Mouse (Mus musculus) stomach, embryonic 15.5 days (tissue): ENCODE data around the gene Ostn. TPM values are rescaled to one million over a fixed set of nuclear protein-coding genes. Genes with fewer than 3 reads are reported as not detected.

Source experiments
- ATAC-seq: fragments of 200-750 bp; cut with Nextera tagmentation; 2 replicates; pipeline ENCODE4 v1.8.0; 2017; ENCODE audit warnings: low read depth, moderate number of reproducible peaks, moderate TSS enrichment; ENCODE audit not compliant: insufficient read depth, low FRiP score
- H3K27ac ChIP-seq: fragments of 300-500 bp; sonication (generic); 2 replicates; pipeline ENCODE4 v1.5.1; 2015; ENCODE audit warnings: mild to moderate bottlenecking, inconsistent platforms
- H3K27me3 ChIP-seq: fragments of 300-500 bp; sonication (generic); replicated peaks from 2 replicates; pipeline ENCODE4 v1.6.1; 2015; ENCODE audit warnings: inconsistent platforms
- H3K36me3 ChIP-seq: fragments of 300-500 bp; sonication (generic); 2 replicates; pipeline ENCODE4 v1.6.1; 2015; ENCODE audit warnings: inconsistent platforms
- H3K4me1 ChIP-seq: fragments of 300-500 bp; sonication (generic); 2 replicates; pipeline ENCODE4 v1.6.1; 2015; ENCODE audit warnings: inconsistent platforms
- H3K4me2 ChIP-seq: fragments of 300-500 bp; sonication (generic); 2 replicates; pipeline ENCODE4 v1.6.1; 2015; ENCODE audit warnings: mild to moderate bottlenecking, inconsistent platforms
- H3K4me3 ChIP-seq: fragments of 300-500 bp; sonication (generic); replicated peaks from 2 replicates; pipeline ENCODE4 v1.5.1; 2015; ENCODE audit warnings: inconsistent platforms
- H3K9ac ChIP-seq: fragments of 300-500 bp; sonication (generic); 2 replicates; pipeline ENCODE4 v1.6.1; 2015; ENCODE audit warnings: inconsistent platforms
- H3K9me3 ChIP-seq: fragments of 300-500 bp; sonication (generic); 2 replicates; pipeline ENCODE4 v1.6.1; 2016; ENCODE audit warnings: inconsistent platforms
- WGBS: fragments of 180-500 bp; shearing (Covaris S2); methylation state at CpG from one replicate; pipeline ENCODE4 v1.1.7; 2015; 5-methylcytosine and 5-hydroxymethylcytosine counted together
- polyA plus RNA-seq: library from polyadenylated mRNA; unstranded; fragments of >200 nt; fragmentation: Nextera tagmentation; extraction: Ambion mirVana; gene quantifications from 2 replicates; pipeline ENCODE4 v1.2.1, GENCODE M21; 2015

Ostn gene
- polyA plus RNA-seq, 1 experiment from 2014 or later: not detected

GRCm38 (mm10) chr16:27388761-27389451, 81.6 kb downstream of the Ostn start, which contains the start of gene Ccdc50:
Gene Ccdc50 (plus strand): TSS chr16:27388869.
- H3K27me3 ChIP-seq: no peaks in the 10 kb centered on the region
- H3K9me3 ChIP-seq: no peaks in the 10 kb centered on the region
- peak within 1 kb of the TSS; percentile 67 for H3K4me2 ChIP-seq
- peak; percentile 93 for ATAC-seq
- H3K36me3 ChIP-seq: no peaks in the 10 kb centered on the region
- peak within 1 kb of the TSS; percentile 93 for H3K27ac ChIP-seq
- H3K4me1 ChIP-seq: peaks cover 6% of the 10 kb centered on the region; the same call in 1 of the 2 replicates
- peak within 1 kb of the TSS; percentile 73 for H3K9ac ChIP-seq
- WGBS: under 1% methylated on average over 51 of the region's 69 CpGs
- H3K4me3 ChIP-seq: peak within 1 kb of the TSS; percentile 68

- peak overlapping the region; percentile 73; the same call in 1 of the 2 replicates for H3K9ac ChIP-seq
- peak overlapping the region; percentile 67 for H3K4me2 ChIP-seq
- H3K27me3 ChIP-seq: no peaks in the 10 kb centered on the region
- no peaks in the 10 kb centered on the region for H3K9me3 ChIP-seq
- peak overlapping the region; percentile 93 for H3K27ac ChIP-seq
- H3K4me3 ChIP-seq: peak overlapping the region; percentile 68
- no peak for ATAC-seq
- peaks cover 6% of the 10 kb centered on the region; the same call in 1 of the 2 replicates for H3K4me1 ChIP-seq
- 32% methylated on average over 7 of the region's 7 CpGs for WGBS
- no peaks in the 10 kb centered on the region for H3K36me3 ChIP-seq
These were observed 82.4 kb downstream of the Ostn start for GRCm38 (mm10) chr16:27389534-27390282.

- H3K4me3 ChIP-seq: peak overlapping the region; percentile 68; the same call in 1 of the 2 replicates
- ATAC-seq: no peak
- H3K9me3 ChIP-seq: no peaks in the 10 kb centered on the region
- H3K27me3 ChIP-seq: no peaks in the 10 kb centered on the region
- no peak overlapping the region for H3K9ac ChIP-seq
- peak overlapping the region; percentile 67 for H3K4me2 ChIP-seq
- no peaks in the 10 kb centered on the region for H3K36me3 ChIP-seq
- H3K4me1 ChIP-seq: peaks cover 6% of the 10 kb centered on the region; the same call in 1 of the 2 replicates
- WGBS: 71% methylated on average over 4 of the region's 4 CpGs
- H3K27ac ChIP-seq: no peak overlapping the region
These were observed 83.0 kb downstream of the Ostn start for GRCm38 (mm10) chr16:27390306-27390705.

- H3K4me1 ChIP-seq: peaks cover 6% of the 10 kb centered on the region; the same call in 1 of the 2 replicates
- no peaks in the 10 kb centered on the region for H3K27me3 ChIP-seq
- no peak overlapping the region for H3K9ac ChIP-seq
- no peak overlapping the region for H3K4me2 ChIP-seq
- ATAC-seq: no peak
- 71% methylated on average over 2 of the region's 2 CpGs for WGBS
- no peak overlapping the region for H3K4me3 ChIP-seq
- no peaks in the 10 kb centered on the region for H3K36me3 ChIP-seq
- H3K9me3 ChIP-seq: no peaks in the 10 kb centered on the region
- H3K27ac ChIP-seq: no peak overlapping the region
These were observed 84.6 kb downstream of the Ostn start for GRCm38 (mm10) chr16:27391845-27392244.

- no peak overlapping the region for H3K4me3 ChIP-seq
- H3K4me1 ChIP-seq: peaks cover 2% of the 10 kb centered on the region; the same call in 1 of the 2 replicates
- no peaks in the 10 kb centered on the region for H3K27me3 ChIP-seq
- H3K9me3 ChIP-seq: no peaks in the 10 kb centered on the region
- H3K36me3 ChIP-seq: no peaks in the 10 kb centered on the region
- no peak overlapping the region for H3K27ac ChIP-seq
- no peak overlapping the region for H3K9ac ChIP-seq
- no peak for ATAC-seq
- WGBS: 86% methylated on average over 4 of the region's 4 CpGs
- H3K4me2 ChIP-seq: no peak overlapping the region
These were observed 88.2 kb downstream of the Ostn start for GRCm38 (mm10) chr16:27395251-27396037.

GRCm38 (mm10) chr16:27396951-27397350, 89.7 kb downstream of the Ostn start:
- no peaks in the 10 kb centered on the region for H3K9me3 ChIP-seq
- H3K4me2 ChIP-seq: no peak overlapping the region
- no peak overlapping the region for H3K4me3 ChIP-seq
- H3K27me3 ChIP-seq: no peaks in the 10 kb centered on the region
- WGBS: 88% methylated on average over 1 of the region's 1 CpGs
- H3K9ac ChIP-seq: no peak overlapping the region
- no peaks in the 10 kb centered on the region for H3K4me1 ChIP-seq
- ATAC-seq: 0 out of 2 replicates have a peak, but pooled peaks have one; percentile 22
- H3K27ac ChIP-seq: no peak overlapping the region
- H3K36me3 ChIP-seq: no peaks in the 10 kb centered on the region

- 85% methylated on average over 3 of the region's 3 CpGs for WGBS
- H3K36me3 ChIP-seq: no peaks in the 10 kb centered on the region
These were observed 91.9 kb downstream of the Ostn start for GRCm38 (mm10) chr16:27399026-27399718.

GRCm38 (mm10) chr16:27399719-27400253, 92.5 kb downstream of the Ostn start:
- Histone ChIP-seq H3K4me1 (no peaks in the 10 kb centered on the region), H3K36me3 (no peaks in the 10 kb centered on the region), H3K27ac (no peak overlapping the region), H3K27me3 (no peaks in the 10 kb centered on the region), H3K9me3 (no peaks in the 10 kb centered on the region), H3K4me2 (no peak overlapping the region), H3K4me3 (no peak overlapping the region), H3K9ac (no peak overlapping the region)
- no peak for ATAC-seq
- 86% methylated on average over 6 of the region's 6 CpGs for WGBS

More at GRCm38 (mm10) chr16:27399026-27399718, 91.9 kb downstream of the Ostn start:
- no peak overlapping the region for H3K9ac ChIP-seq
- H3K4me3 ChIP-seq: no peak overlapping the region
- ATAC-seq: no peak
- no peaks in the 10 kb centered on the region for H3K27me3 ChIP-seq
- H3K27ac ChIP-seq: no peak overlapping the region
- no peak overlapping the region for H3K4me2 ChIP-seq
- H3K4me1 ChIP-seq: no peaks in the 10 kb centered on the region
- H3K9me3 ChIP-seq: no peaks in the 10 kb centered on the region

Other genes with a start within 250 kb of the Ostn start
- gene Uts2b, start 62.8 kb downstream of the Ostn start, polyA plus RNA-seq: 0.22 and 0.27 TPM in 2 replicates
- 41.1 and 43.0 TPM in 2 replicates for gene Ccdc50, start 81.4 kb downstream of the Ostn start, polyA plus RNA-seq